Mouse (Mus musculus) lung, postnatal 0 days (tissue): ENCODE results near the gene Pole2.

Experiments used
- CTCF ChIP-seq: IDR thresholded peaks from 2 replicates; pipeline ENCODE4 v1.5.1; 2016; ENCODE audit warnings: antibody characterized with exemption, mild to moderate bottlenecking
- EP300 ChIP-seq: IDR thresholded peaks from 2 replicates; pipeline ENCODE4 v1.6.1; 2016; ENCODE audit warnings: antibody characterized with exemption, mild to moderate bottlenecking, control low read depth

DNA sequence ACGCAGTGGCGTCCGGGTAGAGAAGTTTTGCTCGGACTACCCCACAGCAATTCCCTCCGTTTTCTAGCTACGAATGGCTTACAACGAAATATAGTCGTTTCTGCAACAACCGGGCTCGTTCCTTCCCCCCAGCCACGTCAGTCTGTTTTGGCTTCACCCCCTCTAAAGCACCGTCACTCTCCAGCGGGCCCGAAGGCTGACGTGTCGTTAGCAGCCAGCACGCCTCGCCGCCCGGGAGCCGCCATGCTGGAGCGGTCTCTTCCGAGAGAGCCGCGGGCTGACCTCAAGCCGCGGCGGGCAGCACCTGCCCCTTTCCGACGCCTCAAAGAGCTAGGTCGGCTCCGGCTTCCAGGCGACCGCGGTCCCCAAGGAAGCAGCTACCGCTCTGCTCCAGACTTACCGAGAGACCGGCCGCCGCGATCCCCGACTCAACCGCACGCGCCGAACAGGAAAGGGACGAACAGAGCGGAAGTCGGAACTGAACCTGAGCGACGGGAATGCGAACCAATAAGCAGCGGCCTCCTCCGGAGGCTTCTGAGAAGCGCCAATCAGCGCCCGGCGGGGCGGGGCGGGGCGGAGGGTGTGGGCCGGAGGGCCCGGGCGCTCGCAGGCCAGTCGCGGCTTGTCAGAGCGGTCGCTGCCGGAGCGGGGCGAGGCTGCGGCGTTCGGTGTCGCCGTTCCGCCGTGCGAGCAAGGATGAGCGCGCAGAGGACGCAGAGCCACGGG lies 44.2 kb downstream of the Pole2 start, which contains the start of the genes Rpl36al and Mgat2:
- TF ChIP-seq EP300 (no peak), CTCF (no peak)
